11 mouse cellular contexts compared by ENCODE assay signal in the genomic region with DNA sequence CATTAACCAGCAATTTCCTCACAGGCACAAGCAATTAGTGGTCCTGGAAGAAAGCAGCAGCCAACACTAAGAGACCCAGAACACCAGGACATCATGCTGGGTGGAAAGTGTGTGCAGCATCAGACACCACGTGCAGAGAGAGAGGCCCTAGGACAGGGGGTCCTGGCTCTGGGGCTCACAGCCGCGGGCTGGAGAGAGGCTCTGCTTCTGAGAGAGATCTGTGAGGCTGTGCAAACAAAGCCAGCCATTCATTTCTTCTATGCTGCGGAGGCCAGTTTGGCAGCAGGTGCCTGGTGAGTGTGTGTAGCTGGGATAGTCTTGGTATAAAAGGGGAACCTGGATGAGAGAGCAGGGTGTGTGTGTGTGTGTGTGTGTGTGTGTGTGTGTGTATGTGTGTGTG.
DNase-seq lines count a peak whose midpoint lies in the region; ATAC-seq and TF ChIP-seq lines count a peak whose summit lies in the region.
"Had no signal": no experiment of that assay in that cellular context is flagged by ENCODE, and none has a peak within 500 bp of the region (broad histone marks: within the 10 kb centered on the region; RNA-seq: fewer than 3 reads in every experiment).

No protein-coding gene starts in this region.

- H3K36me3 ChIP-seq in midbrain, embryonic 10.5 days = no peaks in the 10 kb centered on the region
- no peaks in the 10 kb centered on the region for H3K36me3 ChIP-seq in midbrain, embryonic 11.5 days (ENCODE audit: control insufficient read depth, insufficient read depth, low read length)
- H3K36me3 ChIP-seq in forebrain, embryonic 15.5 days = no peaks in the 10 kb centered on the region

- H3K9ac ChIP-seq in midbrain, embryonic 11.5 days (ENCODE audit: low read length) = no peak overlapping the region
- no peak overlapping the region for H3K9ac ChIP-seq in forebrain, embryonic 15.5 days (replicated peaks)

- WGBS in midbrain, embryonic 10.5 days = 55% methylated on average over 4 of the region's 4 CpGs
- WGBS in midbrain, embryonic 11.5 days = 40% methylated on average over 4 of the region's 4 CpGs
- 1% methylated on average over 4 of the region's 4 CpGs for WGBS in forebrain, embryonic 15.5 days
- 9% methylated on average over 4 of the region's 4 CpGs for WGBS in cerebellum, adult 2 months

- H3K4me3 ChIP-seq in midbrain, embryonic 10.5 days = no peak overlapping the region
- H3K4me3 ChIP-seq in midbrain, embryonic 11.5 days (ENCODE audit: low read depth, low read length) = no peak overlapping the region
- H3K4me3 ChIP-seq in forebrain, embryonic 15.5 days = no peak overlapping the region
- no peak overlapping the region for H3K4me3 ChIP-seq in cerebellum, adult 2 months (replicated peaks; ENCODE audit: insufficient read depth, low read depth, low read length)
- H3K4me3 ChIP-seq: myocyte had no signal

- H3K4me1 ChIP-seq in midbrain, embryonic 10.5 days = peaks cover 4% of the 10 kb centered on the region
- no peaks in the 10 kb centered on the region for H3K4me1 ChIP-seq in midbrain, embryonic 11.5 days (ENCODE audit: control insufficient read depth, insufficient read depth, low read length)
- H3K4me1 ChIP-seq in forebrain, embryonic 15.5 days = peaks cover 11% of the 10 kb centered on the region
- H3K4me1 ChIP-seq in cerebellum, adult 2 months (ENCODE audit: control insufficient read depth, insufficient read depth, low read length) = no peaks in the 10 kb centered on the region

- peak overlapping the region; percentile 47; the same call in 1 of the 2 replicates for H3K27ac ChIP-seq in midbrain, embryonic 10.5 days (replicated peaks)
- no peak overlapping the region for H3K27ac ChIP-seq in midbrain, embryonic 11.5 days (ENCODE audit: low read depth, low read length)
- peak overlapping the region; percentile 13 for H3K27ac ChIP-seq in forebrain, embryonic 15.5 days (replicated peaks)
- H3K27ac ChIP-seq in cerebellum, adult 2 months (ENCODE audit: insufficient read depth, low read length) = no peak overlapping the region

- TF ChIP-seq CTCF in cerebellum, adult 2 months (IDR thresholded peaks at IDR 0.05; ENCODE audit: borderline replicate concordance, insufficient read depth, low read depth, low read length) = no peak

- DNase-seq in midbrain, embryonic 10.5 days (ENCODE audit: low spot score) = no peak
- DNase-seq in midbrain, embryonic 11.5 days (ENCODE audit: low spot score, missing footprints) = no peak
- peak; percentile 30 for DNase-seq in mesoderm, embryonic 11.5 days (ENCODE audit: low read depth, low spot score)
- DNase-seq in cerebellum, adult 2 months = no peak
- DNase-seq in lung, postnatal 25 days (ENCODE audit: low spot score) = no peak
- DNase-seq in kidney, postnatal 36 days = no peak
- DNase-seq: adrenal gland, postnatal 36 days; lung, adult 2 months; thymus, postnatal 4 days had no signal

- ATAC-seq in midbrain, embryonic 11.5 days (ENCODE audit: low FRiP score) = no peak
- peak; percentile 83 for ATAC-seq in forebrain, embryonic 15.5 days (replicated peaks)

- no peak for TF ChIP-seq POLR2A in cerebellum, adult 2 months (IDR thresholded peaks at IDR 0.05; ENCODE audit: borderline replicate concordance, insufficient read depth, low read length)

- no peaks in the 10 kb centered on the region for H3K9me3 ChIP-seq in midbrain, embryonic 10.5 days (replicated peaks)
- H3K9me3 ChIP-seq in midbrain, embryonic 11.5 days (ENCODE audit: control insufficient read depth, low read length) = no peaks in the 10 kb centered on the region
- H3K9me3 ChIP-seq in forebrain, embryonic 15.5 days = no peaks in the 10 kb centered on the region

- H3K4me2 ChIP-seq in midbrain, embryonic 11.5 days = no peak overlapping the region
- no peak overlapping the region for H3K4me2 ChIP-seq in forebrain, embryonic 15.5 days (replicated peaks)

- H3K27me3 ChIP-seq in midbrain, embryonic 10.5 days (ENCODE audit: low read depth, poor library complexity, severe bottlenecking) = no peaks in the 10 kb centered on the region
- H3K27me3 ChIP-seq in midbrain, embryonic 11.5 days (ENCODE audit: control insufficient read depth, insufficient read depth, low read length) = no peaks in the 10 kb centered on the region
- no peaks in the 10 kb centered on the region for H3K27me3 ChIP-seq in forebrain, embryonic 15.5 days
- no peaks in the 10 kb centered on the region for H3K27me3 ChIP-seq in cerebellum, adult 2 months (ENCODE audit: control insufficient read depth, insufficient read depth, low read length)

Comparison
In these comparisons a context has a peak if more than half of its experiments do, and no peak if none do; other contexts are left out.
1. H3K27ac ChIP-seq: peak in midbrain, embryonic 10.5 days (single experiment) and forebrain, embryonic 15.5 days (single experiment); none in midbrain, embryonic 11.5 days (single experiment) and cerebellum, adult 2 months (single experiment).